Mouse (Mus musculus) embryonic facial prominence, embryonic 11.5 days (tissue): ENCODE measurements at regions not wholly inside any gene's neighbourhood (a gene's known extent, or its start where the extent isn't known, plus 50 kb on each side); places are given as distances from the start of the nearest gene placed in this dataset.
A peak's percentile ranks its signal among the peaks of the same experiment; 100 is the strongest.

ENCODE experiments used
- ATAC-seq: fragments of 200-750 bp; cut with Nextera tagmentation; replicated peaks from 2 replicates; pipeline ENCODE4 v1.8.0; 2017; ENCODE audit warnings: low read depth; ENCODE audit not compliant: insufficient number of reproducible peaks, low FRiP score, low TSS enrichment
- DNase-seq: peaks from one replicate; pipeline ENCODE4 v3.0.0-alpha.2; 2015; ENCODE audit warnings: low spot score
- H3K27ac ChIP-seq: fragments of 300-500 bp; sonication (generic); replicated peaks from 2 replicates; pipeline ENCODE4 v1.5.1; 2014; ENCODE audit warnings: mild to moderate bottlenecking, low read depth, low read length, control low read depth
- H3K27me3 ChIP-seq: fragments of 300-500 bp; sonication (generic); 2 replicates; pipeline ENCODE4 v1.6.1; 2014; ENCODE audit warnings: mild to moderate bottlenecking, low read length, moderate library complexity, mixed read lengths; ENCODE audit not compliant: control insufficient read depth, insufficient read depth
- H3K36me3 ChIP-seq: fragments of 300-500 bp; sonication (generic); replicated peaks from 2 replicates; pipeline ENCODE4 v1.6.1; 2014; ENCODE audit warnings: low read depth, mild to moderate bottlenecking, low read length, moderate library complexity, mixed read lengths; ENCODE audit not compliant: control insufficient read depth, insufficient read depth
- H3K4me1 ChIP-seq: fragments of 300-500 bp; sonication (generic); 2 replicates; pipeline ENCODE4 v1.6.1; 2014; ENCODE audit warnings: low read length, mixed read lengths; ENCODE audit not compliant: control insufficient read depth, insufficient read depth
- H3K4me2 ChIP-seq: fragments of 300-500 bp; sonication (generic); 2 replicates; pipeline ENCODE4 v1.6.1; 2014; ENCODE audit warnings: low read depth, mild to moderate bottlenecking, control low read depth, low read length, moderate library complexity
- H3K4me3 ChIP-seq: fragments of 300-500 bp; sonication (generic); 2 replicates; pipeline ENCODE4 v1.5.1; 2014; ENCODE audit warnings: low read depth, low read length, control low read depth
- H3K9ac ChIP-seq: fragments of 300-500 bp; sonication (generic); replicated peaks from 2 replicates; pipeline ENCODE4 v1.6.1; 2014; ENCODE audit warnings: mild to moderate bottlenecking, control low read depth, low read length
- H3K9me3 ChIP-seq: fragments of 300-500 bp; sonication (generic); replicated peaks from 2 replicates; pipeline ENCODE4 v1.6.1; 2016; ENCODE audit warnings: mild to moderate bottlenecking, low read length, inconsistent platforms, mixed read lengths; ENCODE audit not compliant: control insufficient read depth
- WGBS: fragments of 180-500 bp; shearing (Covaris S2); extraction: QIAGEN DNeasy Blood & Tissue Kit; methylation state at CpG from one replicate; pipeline ENCODE4 v1.1.7; 2014; 5-methylcytosine and 5-hydroxymethylcytosine counted together

DNA sequence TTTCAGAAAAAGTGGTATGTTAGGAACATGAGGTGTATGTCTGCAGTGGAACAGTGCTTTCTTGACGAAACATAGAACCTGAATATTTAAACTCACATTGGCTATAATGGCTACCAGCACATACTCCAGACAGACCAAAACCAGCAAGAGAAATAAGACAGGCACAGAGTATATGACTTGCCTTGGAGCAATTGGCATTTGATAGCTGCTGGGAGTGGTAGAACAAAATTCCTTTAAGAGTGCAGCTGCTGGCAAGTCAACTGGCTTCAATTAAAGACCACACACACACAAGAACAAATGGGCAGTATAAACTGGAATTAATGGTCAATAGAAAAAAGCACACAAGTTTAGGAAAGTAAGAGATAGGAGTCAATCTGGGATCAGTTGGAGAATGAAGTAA, 732.3 kb downstream of the Sis start:
- Histone ChIP-seq H3K36me3 (no peaks in the 10 kb centered on the region), H3K4me3 (no peak overlapping the region), H3K4me1 (no peaks in the 10 kb centered on the region), H3K9me3 (no peaks in the 10 kb centered on the region), H3K27me3 (no peaks in the 10 kb centered on the region), H3K4me2 (no peak overlapping the region), H3K9ac (no peak overlapping the region), H3K27ac (no peak overlapping the region)
- ATAC-seq (0 out of 2 replicates have a peak, but pooled peaks have one; percentile 39), DNase-seq (peak; percentile 49)
- 52% methylated on average over 1 of the region's 1 CpGs for WGBS

DNA sequence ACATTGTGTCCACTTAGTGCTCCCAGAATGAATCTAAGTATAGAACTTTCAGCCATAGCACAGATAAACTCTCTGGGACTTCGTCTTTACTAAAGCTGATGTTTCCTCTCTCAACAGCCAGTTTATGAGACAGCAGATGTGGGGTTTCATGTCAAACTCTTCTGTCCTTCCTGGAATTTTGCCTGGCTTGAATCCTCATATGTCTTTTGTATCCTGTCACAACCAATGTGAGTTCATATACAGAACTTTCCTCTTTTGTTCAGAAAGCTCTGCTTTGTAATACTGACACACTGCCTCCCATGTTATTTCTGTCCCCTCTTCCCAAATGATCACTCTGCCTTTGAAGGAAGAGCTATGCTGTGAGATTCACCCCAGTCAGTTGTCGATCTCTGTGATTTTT, 739.8 kb downstream of the Sis start:
- no peaks in the 10 kb centered on the region for H3K9me3 ChIP-seq
- no peak overlapping the region for H3K4me2 ChIP-seq
- H3K27me3 ChIP-seq, result no peaks in the 10 kb centered on the region
- no peak for ATAC-seq
- H3K36me3 ChIP-seq, result no peaks in the 10 kb centered on the region
- no peak overlapping the region for H3K27ac ChIP-seq
- no peaks in the 10 kb centered on the region for H3K4me1 ChIP-seq
- DNase-seq, result no peak
- H3K4me3 ChIP-seq, result no peak overlapping the region
- WGBS, result 80% methylated on average over 2 of the region's 2 CpGs
- H3K9ac ChIP-seq, result no peak overlapping the region
